Mouse (Mus musculus) megakaryocyte, embryonic 14.5 days (primary cell): ENCODE data around the gene Cdc34b.

Experiments used
- FLI1 ChIP-seq: IDR thresholded peaks from 2 replicates; pipeline ENCODE4 v1.6.1; 2012; ENCODE audit warnings: low read length, inconsistent platforms, mixed read lengths
- GATA1 ChIP-seq: IDR thresholded peaks from 3 replicates; pipeline ENCODE4 v1.6.1; 2012; ENCODE audit warnings: mixed read lengths, low read length, inconsistent platforms, borderline replicate concordance

DNA sequence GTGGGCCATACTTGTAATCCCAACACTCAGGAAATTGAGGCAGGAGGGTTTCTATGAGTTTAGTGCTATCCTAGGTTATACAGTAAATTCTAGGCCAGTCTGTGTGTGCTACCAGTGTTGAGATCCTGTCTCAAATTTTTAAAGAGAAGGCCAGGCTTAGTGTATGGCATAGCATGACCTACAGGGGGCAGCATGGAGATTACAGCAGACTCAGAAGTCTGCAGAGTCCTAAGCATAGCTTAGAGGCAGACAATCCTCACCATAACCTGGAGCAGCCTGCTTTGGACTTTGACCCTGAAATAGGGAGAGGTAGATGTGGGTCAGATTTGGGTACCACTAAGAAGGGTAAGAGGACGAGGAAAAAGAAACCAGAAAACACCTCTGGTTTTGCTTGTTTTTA is 32.3 kb downstream of the Cdc34b start:
- TF ChIP-seq GATA1, result no peak
- TF ChIP-seq FLI1, result no peak
